Mouse (Mus musculus): ENCODE data around the gene Kalrn.

Kalrn gene

GRCm38 (mm10) chr16:33937567-33937966, 635.8 kb downstream of the Kalrn start:
- DNase-seq (ENCODE audit: low spot score) = no peak

GRCm38 (mm10) chr16:33936885-33937284, 636.4 kb downstream of the Kalrn start:
- DNase-seq (ENCODE audit: low spot score) = no peak

- DNase-seq (ENCODE audit: low spot score) = no peak
These were observed 637.9 kb downstream of the Kalrn start for GRCm38 (mm10) chr16:33935407-33935785.

- no peak for DNase-seq (ENCODE audit: low spot score)
These were observed 638.5 kb downstream of the Kalrn start for GRCm38 (mm10) chr16:33934701-33935406.

- no peak for DNase-seq (ENCODE audit: low spot score)
These were observed 639.9 kb downstream of the Kalrn start for GRCm38 (mm10) chr16:33933411-33933810.

- DNase-seq (ENCODE audit: low spot score) = no peak
These were observed 641.2 kb downstream of the Kalrn start for GRCm38 (mm10) chr16:33932126-33932525.

- no peak for DNase-seq (ENCODE audit: low spot score)
These were observed 641.6 kb downstream of the Kalrn start for GRCm38 (mm10) chr16:33931682-33932081.

GRCm38 (mm10) chr16:33930785-33931184, 642.5 kb downstream of the Kalrn start:
- DNase-seq (ENCODE audit: low spot score) = no peak

- no peak for DNase-seq (ENCODE audit: low spot score)
These were observed 644.4 kb downstream of the Kalrn start for GRCm38 (mm10) chr16:33928788-33929462.

- DNase-seq (ENCODE audit: low spot score) = no peak
These were observed 646.0 kb downstream of the Kalrn start for GRCm38 (mm10) chr16:33927263-33927824.

GRCm38 (mm10) chr16:33923758-33924157, 649.6 kb downstream of the Kalrn start:
- no peak for DNase-seq (ENCODE audit: low spot score)

- DNase-seq (ENCODE audit: low spot score) = no peak
These were observed 650.4 kb downstream of the Kalrn start for GRCm38 (mm10) chr16:33923001-33923316.

GRCm38 (mm10) chr16:33922111-33923000, 651.0 kb downstream of the Kalrn start:
- DNase-seq (ENCODE audit: low spot score) = no peak

- DNase-seq (ENCODE audit: low spot score) = no peak
These were observed 651.8 kb downstream of the Kalrn start for GRCm38 (mm10) chr16:33921514-33921913.
